Mouse (Mus musculus) liver, adult 2 months (tissue): ENCODE data around the gene Lrrc4c.

ENCODE experiments used
- CTCF ChIP-seq: fragments of 200-500 bp; IDR thresholded peaks from 2 replicates; pipeline ENCODE4 v1.5.1; 2011; ENCODE audit warnings: low read depth, low read length, control low read depth
- POLR2A ChIP-seq: fragments of 200-500 bp; IDR thresholded peaks from 2 replicates; pipeline ENCODE4 v1.6.1; 2011; ENCODE audit warnings: low read length, control low read depth; ENCODE audit not compliant: insufficient read depth; ENCODE audit errors: extremely low read depth

DNA sequence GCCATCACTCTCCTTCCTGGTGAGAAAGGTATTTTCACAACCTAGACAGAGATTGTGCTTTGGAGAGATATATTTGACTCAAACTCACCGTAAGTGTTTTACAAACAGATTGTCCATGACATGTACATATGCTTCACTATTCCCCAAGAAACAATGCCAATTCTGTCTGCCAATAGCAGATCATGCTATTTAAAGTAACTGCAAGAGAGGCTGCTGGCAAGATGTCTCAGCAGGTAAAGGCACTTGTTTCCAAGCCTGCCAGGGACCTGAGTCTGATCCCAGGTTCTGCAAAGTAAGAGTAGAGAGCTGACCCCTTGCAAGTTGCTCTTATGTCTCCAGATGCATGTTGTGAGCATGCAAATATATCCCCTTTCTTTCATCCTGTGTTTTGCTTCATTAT lies 558.1 kb downstream of the Lrrc4c start:
- TF ChIP-seq POLR2A = no peak
- TF ChIP-seq CTCF = no peak
